Mouse (Mus musculus): ENCODE data around the gene Ppp2r1b. TPM values are rescaled to one million over a fixed set of nuclear protein-coding genes. Genes with fewer than 3 reads are reported as not detected.

Gene Ppp2r1b
- total RNA-seq, 2 experiments from 2014 or later = 7.0 to 10.3 TPM

DNA sequence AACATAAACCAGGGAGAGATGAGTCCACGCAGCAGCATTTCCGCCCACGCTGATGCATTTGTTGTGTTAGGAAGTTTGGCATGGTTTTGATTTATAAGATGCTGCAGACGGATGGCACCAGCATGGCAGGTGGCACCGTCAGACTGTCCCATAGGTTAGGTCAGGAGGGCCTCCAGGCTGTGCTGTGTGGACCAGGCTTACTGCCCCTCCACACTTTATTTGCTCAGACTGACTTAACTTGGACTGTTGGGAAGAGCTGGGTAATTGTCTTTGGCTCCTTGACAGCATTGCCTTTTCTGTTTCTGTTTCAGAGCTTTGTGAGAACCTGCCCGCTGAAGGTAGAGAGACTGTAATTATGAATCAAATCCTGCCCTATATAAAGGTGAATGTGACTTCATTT is 21.9 kb downstream of the Ppp2r1b start:
- no peak for DNase-seq

GRCm38 (mm10) chr9:50868182-50868581 is 23.1 kb downstream of the Ppp2r1b start:
- no peak for DNase-seq

DNA sequence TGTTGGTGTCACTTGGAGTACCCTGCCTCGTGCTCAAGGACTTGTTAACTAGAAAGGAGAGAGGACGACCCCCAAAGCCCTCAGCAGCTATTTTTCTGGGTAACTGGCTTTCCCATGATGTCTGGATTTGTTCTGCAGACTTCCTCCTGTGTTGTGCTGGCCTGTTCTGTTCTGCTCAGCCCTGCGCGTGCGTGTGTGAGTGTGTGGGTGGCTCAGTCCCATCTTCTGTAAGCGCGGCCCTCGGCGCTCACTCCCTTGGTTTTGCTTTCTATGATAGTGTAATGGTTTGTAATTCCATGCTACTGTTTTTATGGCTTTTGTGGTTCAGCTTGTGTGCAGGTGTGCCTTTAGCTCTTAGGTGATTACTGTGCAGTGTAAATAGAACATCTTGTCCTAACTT is 28.1 kb downstream of the Ppp2r1b start:
- no peak for DNase-seq

DNA sequence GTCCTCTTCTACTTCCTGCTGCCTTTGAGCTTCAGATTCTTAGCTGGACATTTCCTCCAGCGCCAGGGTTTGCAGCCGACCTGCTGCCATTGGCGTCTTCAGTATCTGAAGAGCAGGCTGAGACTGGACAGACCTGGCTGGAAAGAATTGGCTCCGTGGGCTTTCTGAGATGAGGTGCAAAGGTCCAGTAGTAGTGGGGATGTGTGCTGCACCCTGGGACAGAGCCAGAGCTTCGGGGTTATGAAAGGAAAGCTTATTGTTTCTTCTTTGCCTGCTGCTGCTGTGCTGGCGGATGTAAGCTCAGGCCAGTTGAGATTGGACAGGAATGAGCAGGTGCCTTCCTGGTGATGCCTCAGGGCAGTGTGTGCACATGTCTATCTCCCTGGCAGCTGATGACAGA is 28.9 kb downstream of the Ppp2r1b start:
- DNase-seq = no peak

GRCm38 (mm10) chr9:50875470-50875869 is 30.4 kb downstream of the Ppp2r1b start:
- no peak for DNase-seq

- no peak for DNase-seq
Measured at GRCm38 (mm10) chr9:50876287-50876686, 31.2 kb downstream of the Ppp2r1b start.

DNA sequence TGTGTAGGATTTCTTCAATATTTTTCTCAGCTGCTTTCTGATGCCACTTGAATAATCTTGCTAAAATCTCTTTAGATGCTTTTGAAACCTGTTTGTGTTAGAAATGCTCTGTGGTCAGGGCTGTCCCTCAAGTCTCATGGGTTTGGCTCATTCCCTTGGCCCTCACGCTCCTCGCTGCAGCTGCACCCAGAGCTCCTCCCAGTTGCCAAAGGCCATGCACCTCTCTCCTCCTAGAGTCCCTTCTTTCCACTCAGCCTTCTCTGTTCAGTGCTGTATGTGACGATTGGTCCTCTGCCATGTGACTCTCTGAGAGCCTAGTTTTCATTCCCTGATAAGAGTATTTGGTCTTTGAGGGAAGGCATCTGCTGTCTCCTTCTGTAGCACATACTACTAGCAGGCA is 32.3 kb downstream of the Ppp2r1b start:
- no peak for DNase-seq

DNA sequence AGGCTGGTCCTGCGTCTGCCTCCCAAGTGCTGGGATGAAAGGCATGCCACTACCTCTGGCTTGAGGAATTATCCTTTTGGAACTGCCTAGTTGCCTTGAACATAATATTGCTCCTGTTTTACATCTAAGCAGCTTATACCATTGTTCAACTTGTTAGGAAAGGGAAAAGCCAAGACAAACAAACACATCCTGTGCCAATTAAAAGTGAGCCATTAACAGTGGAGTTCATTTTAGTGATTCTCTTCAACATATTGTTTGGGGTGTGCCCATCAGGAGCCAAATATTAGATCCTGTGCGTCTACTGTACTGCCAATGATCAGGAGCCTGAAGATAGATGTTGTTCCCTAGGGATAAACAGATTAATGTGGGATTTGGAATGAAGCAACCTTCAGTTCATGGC is 37.1 kb downstream of the Ppp2r1b start:
- no peak for DNase-seq

GRCm38 (mm10) chr9:50884093-50884492 is 39.0 kb downstream of the Ppp2r1b start:
- DNase-seq = no peak

GRCm38 (mm10) chr9:50884741-50885599 is 39.9 kb downstream of the Ppp2r1b start:
- DNase-seq = peak; percentile 50

GRCm38 (mm10) chr9:50885600-50885987 is 40.5 kb downstream of the Ppp2r1b start:
- DNase-seq = no peak

DNA sequence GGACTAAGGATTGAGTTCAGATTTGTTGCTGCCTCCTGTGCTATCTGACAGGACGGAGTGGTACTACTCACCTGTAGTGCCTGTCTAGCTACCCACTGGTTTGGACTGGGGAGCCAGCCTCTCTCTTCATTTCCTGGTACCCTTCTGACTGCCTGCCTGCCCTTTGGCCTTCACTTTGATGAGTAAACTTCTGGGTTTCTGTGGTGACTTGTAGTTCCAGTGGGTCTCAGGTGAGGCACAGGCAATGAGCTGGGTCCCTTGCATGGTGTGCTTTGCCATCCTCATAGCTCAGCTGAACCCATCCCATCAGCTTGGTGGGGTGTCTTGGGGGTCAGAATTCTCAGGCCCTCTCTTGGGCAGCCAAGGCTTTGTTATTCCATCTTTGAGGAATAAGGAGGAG is 41.8 kb downstream of the Ppp2r1b start:
- no peak for DNase-seq

DNA sequence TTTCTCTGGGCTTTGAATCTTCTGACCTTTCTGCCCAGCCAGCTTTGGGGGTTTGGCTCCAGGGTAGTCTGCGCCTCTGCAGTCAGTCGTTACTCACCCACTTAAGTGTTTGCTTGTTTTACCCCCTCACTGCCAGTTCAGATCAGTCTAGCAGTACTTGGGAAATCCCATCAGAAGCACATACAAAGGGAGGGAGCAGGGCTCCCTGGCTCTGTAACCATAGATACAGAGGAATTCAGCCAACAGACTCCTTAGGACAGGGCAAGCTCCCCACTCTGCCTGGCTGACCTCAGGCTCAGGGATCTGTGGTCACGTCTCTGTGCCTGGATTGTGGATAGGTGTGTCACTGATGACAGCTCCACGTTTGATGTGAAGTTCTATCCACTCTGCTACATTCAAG is 42.2 kb downstream of the Ppp2r1b start:
- no peak for DNase-seq

GRCm38 (mm10) chr9:50889211-50889610 is 44.1 kb downstream of the Ppp2r1b start:
- DNase-seq = no peak

- DNase-seq = no peak
Measured at GRCm38 (mm10) chr9:50889964-50890363, 44.9 kb downstream of the Ppp2r1b start.

GRCm38 (mm10) chr9:50890494-50891090 is 45.5 kb downstream of the Ppp2r1b start:
- DNase-seq = no peak

DNA sequence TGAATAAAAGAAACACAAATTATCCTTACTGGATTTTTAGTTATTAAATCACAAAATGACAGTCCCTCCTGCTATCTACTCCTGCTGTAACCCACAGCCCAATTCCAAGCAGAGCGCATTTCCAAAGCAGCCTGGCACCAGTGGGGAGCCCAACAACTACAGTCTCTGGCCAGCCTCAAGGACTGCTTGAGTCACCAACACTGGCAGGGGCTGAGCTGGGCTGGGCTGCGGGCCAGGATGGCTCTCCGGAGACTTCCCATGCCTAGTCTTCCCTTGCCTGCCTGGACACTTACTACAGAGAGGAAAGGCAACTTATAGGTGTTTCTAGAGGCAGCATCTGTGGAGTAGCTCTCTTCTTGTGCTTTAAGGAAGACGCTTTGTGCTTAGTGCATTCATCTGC is 48.6 kb downstream of the Ppp2r1b start:
- DNase-seq = peak; percentile 88

- DNase-seq = no peak
Measured at GRCm38 (mm10) chr9:50900026-50900920, 55.2 kb downstream of the Ppp2r1b start.

- no peak for DNase-seq
Measured at GRCm38 (mm10) chr9:50904196-50904847, 59.2 kb downstream of the Ppp2r1b start.

GRCm38 (mm10) chr9:50905321-50905720 is 60.2 kb downstream of the Ppp2r1b start:
- DNase-seq = no peak

- DNase-seq = no peak
Measured at GRCm38 (mm10) chr9:50911861-50912515, 66.9 kb downstream of the Ppp2r1b start.

DNA sequence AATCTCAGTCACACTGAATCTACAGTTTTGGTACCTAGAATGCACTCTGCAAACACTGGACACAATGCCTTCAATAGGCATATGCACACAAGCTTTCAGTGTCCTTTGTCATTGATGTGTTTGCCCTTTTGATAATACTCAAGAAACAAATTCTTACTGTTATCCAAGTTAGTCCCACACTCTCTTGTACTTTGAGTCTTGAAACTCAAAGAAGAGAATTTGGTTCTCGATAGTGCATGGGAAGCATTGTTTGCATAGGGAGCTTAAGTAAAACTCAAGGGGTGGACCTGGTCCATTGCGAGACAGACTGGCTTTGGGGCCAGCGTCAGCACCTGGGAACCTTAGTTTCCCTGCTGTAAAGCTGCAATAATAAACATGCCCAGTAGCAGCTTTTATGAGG is 73.0 kb downstream of the Ppp2r1b start:
- DNase-seq = no peak
